Mouse (Mus musculus): Measurements from ENCODE around the gene 1110059E24Rik. TPM values are rescaled to one million over a fixed set of nuclear protein-coding genes. Genes with fewer than 3 reads are reported as not detected.
"Not testable (repeated sequence)": the region's sequence is repeated elsewhere in the genome, so short reads cannot be mapped to it uniquely, and the experiment has no call there.

Gene 1110059E24Rik
- polyA plus RNA-seq, 1 experiment = 0.86 TPM

GRCm38 (mm10) chr19:21610240-21610639 is 42.5 kb downstream of the 1110059E24Rik start:
- H3K4me1 ChIP-seq (ENCODE audit: control insufficient read depth, insufficient read depth, insufficient read length, low read length) = 0 out of 2 replicates have a peak, but pooled peaks cover 2% of the 10 kb centered on the region
- H3K4me3 ChIP-seq (ENCODE audit: low read depth, low read length) = no peak overlapping the region
- H3K36me3 ChIP-seq (ENCODE audit: control insufficient read depth, insufficient read depth, low read length) = no peaks in the 10 kb centered on the region
- no peak overlapping the region for H3K27ac ChIP-seq (ENCODE audit: insufficient read depth, low read depth, low read length)
- WGBS = 86% methylated on average over 6 of the region's 6 CpGs
- TF ChIP-seq POLR2A (IDR thresholded peaks at IDR 0.05; ENCODE audit: low read depth, low read length) (no peak), CTCF (IDR thresholded peaks at IDR 0.05; ENCODE audit: extremely low read depth, insufficient read length, insufficient replicate concordance, low read depth, low read length) (no peak)
- no peaks in the 10 kb centered on the region for H3K27me3 ChIP-seq (ENCODE audit: control insufficient read depth, insufficient read depth, low read length)

DNA sequence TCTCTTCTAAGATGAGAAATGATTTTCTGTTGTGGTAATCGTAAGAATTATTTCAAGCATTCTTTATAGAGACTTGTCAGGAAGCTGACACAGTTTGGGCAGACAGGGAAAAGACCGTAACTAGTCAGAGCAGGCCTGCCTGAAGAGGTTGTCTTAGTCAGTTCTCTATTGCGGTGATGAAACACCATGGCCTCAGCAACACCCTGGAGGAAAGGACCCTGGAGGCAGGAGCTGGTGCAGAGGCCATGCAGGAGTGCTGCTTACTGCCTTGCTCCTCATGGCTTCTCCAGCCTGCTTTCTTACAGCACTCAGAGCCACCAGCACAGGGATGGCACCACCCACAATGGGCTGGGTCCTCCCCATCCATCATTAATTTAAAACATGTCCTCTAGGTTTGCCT is 47.5 kb downstream of the 1110059E24Rik start:
- no peaks in the 10 kb centered on the region for H3K27me3 ChIP-seq (ENCODE audit: control insufficient read depth, insufficient read depth, low read length)
- no peak overlapping the region for H3K27ac ChIP-seq (ENCODE audit: insufficient read depth, low read depth, low read length)
- TF ChIP-seq POLR2A (IDR thresholded peaks at IDR 0.05; ENCODE audit: low read depth, low read length) (no peak), CTCF (IDR thresholded peaks at IDR 0.05; ENCODE audit: extremely low read depth, insufficient read length, insufficient replicate concordance, low read depth, low read length) (no peak)
- no peak overlapping the region for H3K4me3 ChIP-seq (ENCODE audit: low read depth, low read length)
- H3K4me1 ChIP-seq (ENCODE audit: control insufficient read depth, insufficient read depth, insufficient read length, low read length) = peaks cover 13% of the 10 kb centered on the region; the same call in 1 of the 2 replicates
- no peaks in the 10 kb centered on the region for H3K36me3 ChIP-seq (ENCODE audit: control insufficient read depth, insufficient read depth, low read length)
- 93% methylated on average over 3 of the region's 3 CpGs for whole genome bisulfite sequencing

DNA sequence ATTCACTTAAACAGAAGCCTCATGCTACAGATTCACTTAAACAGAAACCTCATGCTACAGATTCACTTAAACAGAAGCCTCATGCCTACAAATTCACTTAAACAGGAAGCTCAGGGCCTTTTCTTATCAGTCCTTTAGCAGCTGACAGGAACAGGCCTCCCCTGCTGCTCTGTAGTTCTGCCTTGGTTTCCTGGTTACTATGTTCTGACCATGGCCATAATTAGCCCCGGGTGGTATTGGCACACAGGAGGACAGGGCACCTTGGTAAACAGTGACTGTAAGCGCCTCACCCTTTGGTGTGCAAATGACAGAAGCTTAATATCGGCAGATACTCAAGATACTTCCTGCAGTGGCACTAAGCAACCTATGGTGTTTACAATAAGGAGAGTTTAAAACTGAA is 48.9 kb downstream of the 1110059E24Rik start:
- Histone ChIP-seq H3K36me3 (ENCODE audit: control insufficient read depth, insufficient read depth, low read length) (no peaks in the 10 kb centered on the region), H3K27me3 (ENCODE audit: control insufficient read depth, insufficient read depth, low read length) (no peaks in the 10 kb centered on the region), H3K27ac (ENCODE audit: insufficient read depth, low read depth, low read length) (peak overlapping the region; percentile 49), H3K4me3 (ENCODE audit: low read depth, low read length) (no peak overlapping the region), H3K4me1 (ENCODE audit: control insufficient read depth, insufficient read depth, insufficient read length, low read length) (peaks cover 13% of the 10 kb centered on the region; the same call in 1 of the 2 replicates)
- 20% methylated on average over 3 of the region's 3 CpGs for WGBS
- TF ChIP-seq POLR2A (IDR thresholded peaks at IDR 0.05; ENCODE audit: low read depth, low read length) (no peak), CTCF (IDR thresholded peaks at IDR 0.05; ENCODE audit: extremely low read depth, insufficient read length, insufficient replicate concordance, low read depth, low read length) (no peak)

- Histone ChIP-seq H3K36me3 (ENCODE audit: control insufficient read depth, insufficient read depth, low read length) (peaks cover 5% of the 10 kb centered on the region; the same call in 1 of the 2 replicates), H3K4me1 (ENCODE audit: control insufficient read depth, insufficient read depth, insufficient read length, low read length) (peaks cover 13% of the 10 kb centered on the region; the same call in 1 of the 2 replicates), H3K27me3 (ENCODE audit: control insufficient read depth, insufficient read depth, low read length) (no peaks in the 10 kb centered on the region), H3K4me3 (ENCODE audit: low read depth, low read length) (no peak overlapping the region), H3K27ac (ENCODE audit: insufficient read depth, low read depth, low read length) (no peak overlapping the region)
- WGBS = 77% methylated on average over 3 of the region's 3 CpGs
- TF ChIP-seq CTCF (IDR thresholded peaks at IDR 0.05; ENCODE audit: extremely low read depth, insufficient read length, insufficient replicate concordance, low read depth, low read length) (no peak), POLR2A (IDR thresholded peaks at IDR 0.05; ENCODE audit: low read depth, low read length) (no peak)
These were observed 51.2 kb downstream of the 1110059E24Rik start for GRCm38 (mm10) chr19:21601541-21602101.

GRCm38 (mm10) chr19:21598659-21599352 is 54.0 kb downstream of the 1110059E24Rik start:
- 70% methylated on average over 8 of the region's 8 CpGs for WGBS
- H3K27ac ChIP-seq (ENCODE audit: insufficient read depth, low read depth, low read length) = no peak overlapping the region
- no peaks in the 10 kb centered on the region for H3K27me3 ChIP-seq (ENCODE audit: control insufficient read depth, insufficient read depth, low read length)
- TF ChIP-seq CTCF (IDR thresholded peaks at IDR 0.05; ENCODE audit: extremely low read depth, insufficient read length, insufficient replicate concordance, low read depth, low read length) = no peak
- no peak for TF ChIP-seq POLR2A (IDR thresholded peaks at IDR 0.05; ENCODE audit: low read depth, low read length)
- H3K4me1 ChIP-seq (ENCODE audit: control insufficient read depth, insufficient read depth, insufficient read length, low read length) = peaks cover under 1% of the 10 kb centered on the region; the same call in 1 of the 2 replicates
- H3K4me3 ChIP-seq (ENCODE audit: low read depth, low read length) = no peak overlapping the region
- peaks cover 12% of the 10 kb centered on the region for H3K36me3 ChIP-seq (ENCODE audit: control insufficient read depth, insufficient read depth, low read length)

DNA sequence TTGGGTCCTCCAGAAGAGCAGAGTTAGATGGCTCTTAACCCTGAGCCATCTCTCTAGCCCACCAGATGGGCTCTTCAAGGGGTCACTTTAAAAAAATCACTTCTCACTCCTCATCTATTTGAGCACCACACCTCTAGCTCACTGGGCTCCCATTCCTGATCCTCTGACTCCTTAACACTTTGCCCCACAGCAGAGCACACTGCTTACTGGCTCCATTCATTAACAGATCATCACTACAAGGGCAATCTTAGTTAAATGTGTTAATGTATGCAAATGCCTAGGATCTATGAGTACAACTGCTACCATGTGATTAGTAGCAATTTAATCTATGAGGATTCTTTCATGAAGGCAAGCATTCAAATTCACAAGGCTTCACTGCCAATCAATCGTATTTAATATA is 58.1 kb downstream of the 1110059E24Rik start:
- H3K27ac ChIP-seq (ENCODE audit: insufficient read depth, low read depth, low read length) = no peak overlapping the region
- H3K36me3 ChIP-seq (ENCODE audit: control insufficient read depth, insufficient read depth, low read length) = peaks cover 13% of the 10 kb centered on the region
- H3K4me1 ChIP-seq (ENCODE audit: control insufficient read depth, insufficient read depth, insufficient read length, low read length) = no peaks in the 10 kb centered on the region
- TF ChIP-seq POLR2A (IDR thresholded peaks at IDR 0.05; ENCODE audit: low read depth, low read length) (no peak), CTCF (IDR thresholded peaks at IDR 0.05; ENCODE audit: extremely low read depth, insufficient read length, insufficient replicate concordance, low read depth, low read length) (no peak)
- no peaks in the 10 kb centered on the region for H3K27me3 ChIP-seq (ENCODE audit: control insufficient read depth, insufficient read depth, low read length)
- WGBS = 95% methylated on average over 1 of the region's 1 CpGs
- H3K4me3 ChIP-seq (ENCODE audit: low read depth, low read length) = no peak overlapping the region

- H3K27ac ChIP-seq (ENCODE audit: insufficient read depth, low read depth, low read length); H3K27me3 ChIP-seq (ENCODE audit: control insufficient read depth, insufficient read depth, low read length); H3K4me3 ChIP-seq (ENCODE audit: low read depth, low read length); H3K4me1 ChIP-seq (ENCODE audit: control insufficient read depth, insufficient read depth, insufficient read length, low read length): not testable (repeated sequence)
- H3K36me3 ChIP-seq (ENCODE audit: control insufficient read depth, insufficient read depth, low read length) = peaks cover 14% of the 10 kb centered on the region
- WGBS = 90% methylated on average over 5 of the region's 5 CpGs
These were observed 60.6 kb downstream of the 1110059E24Rik start for GRCm38 (mm10) chr19:21592216-21592615.

All from small intestine, adult 2 months (tissue).